Mouse (Mus musculus) hindbrain, embryonic 11.5 days (tissue): ENCODE data around the gene Kcnn4. TPM values are rescaled to one million over a fixed set of nuclear protein-coding genes. Genes with fewer than 3 reads are reported as not detected.

Experiments
- ATAC-seq: fragments of 200-750 bp; cut with Nextera tagmentation; 2 replicates; pipeline ENCODE4 v1.8.0; 2017; ENCODE audit warnings: mild to moderate bottlenecking, moderate TSS enrichment, moderate library complexity; ENCODE audit not compliant: low FRiP score
- DNase-seq: peaks from one replicate; pipeline ENCODE4 v3.0.0-alpha.2; 2015; ENCODE audit warnings: low spot score
- H3K27ac ChIP-seq: fragments of 300-500 bp; sonication (generic); 2 replicates; pipeline ENCODE4 v1.5.1; 2014; ENCODE audit warnings: mild to moderate bottlenecking, low read depth, low read length
- H3K27me3 ChIP-seq: fragments of 300-500 bp; sonication (generic); 2 replicates; pipeline ENCODE4 v1.6.1; 2014; ENCODE audit warnings: mild to moderate bottlenecking, low read length, moderate library complexity, mixed read lengths; ENCODE audit not compliant: control insufficient read depth, insufficient read depth
- H3K36me3 ChIP-seq: fragments of 300-500 bp; sonication (generic); 2 replicates; pipeline ENCODE4 v1.6.1; 2014; ENCODE audit warnings: mild to moderate bottlenecking, low read length, moderate library complexity, mixed read lengths; ENCODE audit not compliant: control insufficient read depth, insufficient read depth
- H3K4me1 ChIP-seq: fragments of 300-500 bp; sonication (generic); replicated peaks from 2 replicates; pipeline ENCODE4 v1.6.1; 2014; ENCODE audit warnings: low read length, mixed read lengths; ENCODE audit not compliant: control insufficient read depth, insufficient read depth
- H3K4me2 ChIP-seq: fragments of 300-500 bp; sonication (generic); replicated peaks from 2 replicates; pipeline ENCODE4 v1.6.1; 2014; ENCODE audit warnings: mild to moderate bottlenecking, low read depth, low read length
- H3K4me3 ChIP-seq: fragments of 300-500 bp; sonication (generic); 2 replicates; pipeline ENCODE4 v1.5.1; 2014; ENCODE audit warnings: low read depth, low read length
- H3K9ac ChIP-seq: fragments of 300-500 bp; sonication (generic); 2 replicates; pipeline ENCODE4 v1.6.1; 2014; ENCODE audit warnings: low read depth, low read length
- H3K9me3 ChIP-seq: fragments of 300-500 bp; sonication (generic); 2 replicates; pipeline ENCODE4 v1.6.1; 2016; ENCODE audit warnings: low read length; ENCODE audit not compliant: control insufficient read depth
- whole genome bisulfite sequencing: fragments of 180-500 bp; shearing (Covaris S2); extraction: QIAGEN DNeasy Blood & Tissue Kit; methylation state at CpG from one replicate; pipeline ENCODE4 v1.1.7; 2014; 5-methylcytosine and 5-hydroxymethylcytosine counted together
- polyA plus RNA-seq: library from polyadenylated mRNA; unstranded; fragments of >200 nt; fragmentation: Nextera tagmentation; extraction: Ambion mirVana; gene quantifications from 2 replicates; pipeline ENCODE4 v1.2.1, GENCODE M21; 2014

The Kcnn4 gene
- polyA plus RNA-seq, result 2.4 and 3.5 TPM in 2 replicates

GRCm38 (mm10) chr7:24369731-24370541 lies at the start of gene Kcnn4:
TSS of gene Kcnn4 (plus strand) at chr7:24370263.
- DNase-seq (no peak), ATAC-seq (no peak)
- H3K36me3 ChIP-seq, result no peaks in the 10 kb centered on the region
- no peak within 1 kb of the TSS for H3K27ac ChIP-seq
- no peaks in the 10 kb centered on the region for H3K27me3 ChIP-seq
- H3K4me3 ChIP-seq, result no peak within 1 kb of the TSS
- H3K9ac ChIP-seq, result no peak within 1 kb of the TSS
- no peaks in the 10 kb centered on the region for H3K4me1 ChIP-seq
- H3K9me3 ChIP-seq, result no peaks in the 10 kb centered on the region
- no peak within 1 kb of the TSS for H3K4me2 ChIP-seq
- WGBS, result 46% methylated on average over 23 of the region's 23 CpGs

- no peaks in the 10 kb centered on the region for H3K36me3 ChIP-seq
- no peak for DNase-seq
- H3K4me3 ChIP-seq, result no peak overlapping the region
- H3K9ac ChIP-seq, result no peak overlapping the region
- 84% methylated on average over 4 of the region's 4 CpGs for WGBS
- no peak overlapping the region for H3K4me2 ChIP-seq
- ATAC-seq, result no peak
- H3K9me3 ChIP-seq, result no peaks in the 10 kb centered on the region
- no peaks in the 10 kb centered on the region for H3K4me1 ChIP-seq
- no peaks in the 10 kb centered on the region for H3K27me3 ChIP-seq
- no peak overlapping the region for H3K27ac ChIP-seq
Observed at GRCm38 (mm10) chr7:24322593-24322992, 47.5 kb upstream of the Kcnn4 start.

- H3K4me3 ChIP-seq, result no peak overlapping the region
- ATAC-seq, result no peak
- no peaks in the 10 kb centered on the region for H3K9me3 ChIP-seq
- no peaks in the 10 kb centered on the region for H3K4me1 ChIP-seq
- no peaks in the 10 kb centered on the region for H3K36me3 ChIP-seq
- no peaks in the 10 kb centered on the region for H3K27me3 ChIP-seq
- H3K4me2 ChIP-seq, result no peak overlapping the region
- no peak for DNase-seq
- WGBS, result 90% methylated on average over 6 of the region's 6 CpGs
- no peak overlapping the region for H3K27ac ChIP-seq
- H3K9ac ChIP-seq, result no peak overlapping the region
Observed at GRCm38 (mm10) chr7:24325197-24325596, 44.9 kb upstream of the Kcnn4 start.

GRCm38 (mm10) chr7:24325675-24326128 lies 44.4 kb upstream of the Kcnn4 start:
- no peak overlapping the region for H3K27ac ChIP-seq
- H3K36me3 ChIP-seq, result no peaks in the 10 kb centered on the region
- peak overlapping the region; percentile 39 for H3K4me2 ChIP-seq
- H3K4me1 ChIP-seq, result no peaks in the 10 kb centered on the region
- ATAC-seq (peak; percentile 77), DNase-seq (peak; percentile 64)
- peak overlapping the region; percentile 14 for H3K4me3 ChIP-seq
- no peaks in the 10 kb centered on the region for H3K9me3 ChIP-seq
- H3K9ac ChIP-seq, result peak overlapping the region; percentile 27; the same call in 1 of the 2 replicates
- WGBS, result 7% methylated on average over 13 of the region's 13 CpGs
- H3K27me3 ChIP-seq, result no peaks in the 10 kb centered on the region

GRCm38 (mm10) chr7:24326273-24327135 lies 43.6 kb upstream of the Kcnn4 start:
- DNase-seq (peak; percentile 33), ATAC-seq (peak; percentile 72)
- no peak overlapping the region for H3K27ac ChIP-seq
- peak overlapping the region; percentile 27; the same call in 1 of the 2 replicates for H3K9ac ChIP-seq
- peak overlapping the region; percentile 14 for H3K4me3 ChIP-seq
- H3K4me2 ChIP-seq, result peak overlapping the region; percentile 39
- no peaks in the 10 kb centered on the region for H3K4me1 ChIP-seq
- H3K9me3 ChIP-seq, result no peaks in the 10 kb centered on the region
- 44% methylated on average over 20 of the region's 20 CpGs for WGBS
- no peaks in the 10 kb centered on the region for H3K36me3 ChIP-seq
- no peaks in the 10 kb centered on the region for H3K27me3 ChIP-seq

GRCm38 (mm10) chr7:24327281-24327975 lies 42.6 kb upstream of the Kcnn4 start:
- Histone ChIP-seq H3K9me3 (no peaks in the 10 kb centered on the region), H3K9ac (no peak overlapping the region), H3K4me3 (no peak overlapping the region), H3K27me3 (no peaks in the 10 kb centered on the region), H3K27ac (no peak overlapping the region), H3K4me2 (no peak overlapping the region), H3K36me3 (no peaks in the 10 kb centered on the region), H3K4me1 (no peaks in the 10 kb centered on the region)
- no peak for DNase-seq
- ATAC-seq, result no peak
- 87% methylated on average over 14 of the region's 14 CpGs for WGBS

- H3K27me3 ChIP-seq, result peaks cover 2% of the 10 kb centered on the region; the same call in 1 of the 2 replicates
- DNase-seq (no peak), ATAC-seq (no peak)
- no peak within 1 kb of the TSS for H3K27ac ChIP-seq
- 47% methylated on average over 49 of the region's 49 CpGs for WGBS
- no peaks in the 10 kb centered on the region for H3K36me3 ChIP-seq
- H3K9me3 ChIP-seq, result no peaks in the 10 kb centered on the region
- H3K4me3 ChIP-seq, result no peak within 1 kb of the TSS
- H3K9ac ChIP-seq, result no peak within 1 kb of the TSS
- no peaks in the 10 kb centered on the region for H3K4me1 ChIP-seq
- no peak within 1 kb of the TSS for H3K4me2 ChIP-seq
Observed at GRCm38 (mm10) chr7:24333304-24333986, 36.6 kb upstream of the Kcnn4 start, which contains the start of gene Tescl. TSS of gene Tescl (minus strand) at chr7:24333936.
